Mouse (Mus musculus) activated CD4-positive, CD25-positive, alpha-beta regulatory T cell (primary cell): ENCODE data around the gene Scfd2. TPM values are rescaled to one million over a fixed set of nuclear protein-coding genes. Genes with fewer than 3 reads are reported as not detected.

ENCODE experiments used
- polyA plus RNA-seq, 2 experiments: library from polyadenylated mRNA; unstranded; fragments of 100-300 nt; shearing (Covaris generic); gene quantifications; one replicate each; pipeline ENCODE4 v1.2.1; 2017

Gene Scfd2
- 10 to 100 TPM; 19.8 to 25.3 TPM for polyA plus RNA-seq

GRCm38 (mm10) chr5:74531630-74532280 lies at the start of gene Scfd2:
Gene Scfd2 (minus strand): TSS chr5:74531759.

GRCm38 (mm10) chr5:74535240-74536021 lies 3.9 kb upstream of the Scfd2 start, which contains the start of gene Fip1l1:
Gene Fip1l1 (plus strand): TSS chr5:74535449.

GRCm38 (mm10) chr5:74194841-74195613 lies 336.5 kb downstream of the Scfd2 start, which contains the start of gene Rasl11b:
Gene Rasl11b (plus strand): TSS chr5:74195286.

Other genes with a start within 250 kb of the Scfd2 start
- gene Fip1l1, start 3.7 kb upstream of the Scfd2 start, polyA plus RNA-seq, result 100 to 1,000 TPM; 108 to 133 TPM
- under 1 TPM; 0.11 to 0.20 TPM for gene Lnx1, start 171.2 kb upstream of the Scfd2 start, polyA plus RNA-seq